Mouse (Mus musculus) thymus, postnatal 0 days (tissue): ENCODE measurements around the gene Muc5b. TPM values are rescaled to one million over a fixed set of nuclear protein-coding genes. Genes with fewer than 3 reads are reported as not detected.
A peak's percentile ranks its signal among the peaks of the same experiment; 100 is the strongest.
"Not testable (repeated sequence)": the region's sequence is repeated elsewhere in the genome, so short reads cannot be mapped to it uniquely, and the experiment has no call there.

Experiments used
- DNase-seq: peaks from one replicate; pipeline ENCODE4 v3.0.0-alpha.2; 2015; ENCODE audit warnings: low spot score
- polyA plus RNA-seq: library from polyadenylated mRNA; unstranded; fragments of >200 nt; fragmentation: Nextera tagmentation; extraction: Ambion mirVana; gene quantifications from 2 replicates; pipeline ENCODE4 v1.2.1, GENCODE M21; 2015

Gene Muc5b
- 0.77 and 1.2 TPM in 2 replicates for polyA plus RNA-seq

- DNase-seq = no peak
These were observed at the start of gene Muc5b for GRCm38 (mm10) chr7:141838779-141839178. Muc5b (plus strand) TSS chr7:141839070.

- DNase-seq = no peak
These were observed 44.6 kb upstream of the Muc5b start for GRCm38 (mm10) chr7:141794251-141794650.

- no peak for DNase-seq
These were observed 35.7 kb upstream of the Muc5b start for GRCm38 (mm10) chr7:141803206-141803605.

GRCm38 (mm10) chr7:141805384-141805783 is 33.5 kb upstream of the Muc5b start:
- no peak for DNase-seq

GRCm38 (mm10) chr7:141807823-141808222 is 31.0 kb upstream of the Muc5b start:
- DNase-seq = not testable (repeated sequence)

GRCm38 (mm10) chr7:141809933-141810332 is 28.9 kb upstream of the Muc5b start:
- not testable (repeated sequence) for DNase-seq

GRCm38 (mm10) chr7:141813321-141813720 is 25.5 kb upstream of the Muc5b start:
- DNase-seq = no peak

- no peak for DNase-seq
These were observed 23.5 kb upstream of the Muc5b start for GRCm38 (mm10) chr7:141815361-141815760.

- no peak for DNase-seq
These were observed 21.4 kb upstream of the Muc5b start for GRCm38 (mm10) chr7:141817355-141818075.

- no peak for DNase-seq
These were observed 20.6 kb upstream of the Muc5b start for GRCm38 (mm10) chr7:141818267-141818666.

- no peak for DNase-seq
These were observed 16.1 kb upstream of the Muc5b start for GRCm38 (mm10) chr7:141822582-141823261.

- no peak for DNase-seq
These were observed 15.2 kb upstream of the Muc5b start for GRCm38 (mm10) chr7:141823699-141824098.

GRCm38 (mm10) chr7:141824398-141824797 is 14.5 kb upstream of the Muc5b start:
- no peak for DNase-seq

- DNase-seq = peak; percentile 16
These were observed 2.9 kb upstream of the Muc5b start for GRCm38 (mm10) chr7:141835941-141836340.

GRCm38 (mm10) chr7:141836423-141836822 is 2.4 kb upstream of the Muc5b start:
- DNase-seq = no peak

GRCm38 (mm10) chr7:141840354-141840753 is 1.5 kb downstream of the Muc5b start:
- DNase-seq = no peak

GRCm38 (mm10) chr7:141861046-141861445 is 22.2 kb downstream of the Muc5b start:
- DNase-seq = no peak

- no peak for DNase-seq
These were observed 30.8 kb downstream of the Muc5b start for GRCm38 (mm10) chr7:141869644-141870043.

GRCm38 (mm10) chr7:141870553-141870952 is 31.7 kb downstream of the Muc5b start:
- DNase-seq = no peak

- no peak for DNase-seq
These were observed 36.0 kb downstream of the Muc5b start for GRCm38 (mm10) chr7:141874891-141875290.

- no peak for DNase-seq
These were observed 39.9 kb downstream of the Muc5b start for GRCm38 (mm10) chr7:141878813-141879212.

GRCm38 (mm10) chr7:141892151-141892550 is 53.3 kb downstream of the Muc5b start:
- DNase-seq = no peak

- no peak for DNase-seq
These were observed 63.0 kb downstream of the Muc5b start for GRCm38 (mm10) chr7:141901825-141902224.
